ENCODE assay signal across 8 mouse cellular contexts in the genomic region with DNA sequence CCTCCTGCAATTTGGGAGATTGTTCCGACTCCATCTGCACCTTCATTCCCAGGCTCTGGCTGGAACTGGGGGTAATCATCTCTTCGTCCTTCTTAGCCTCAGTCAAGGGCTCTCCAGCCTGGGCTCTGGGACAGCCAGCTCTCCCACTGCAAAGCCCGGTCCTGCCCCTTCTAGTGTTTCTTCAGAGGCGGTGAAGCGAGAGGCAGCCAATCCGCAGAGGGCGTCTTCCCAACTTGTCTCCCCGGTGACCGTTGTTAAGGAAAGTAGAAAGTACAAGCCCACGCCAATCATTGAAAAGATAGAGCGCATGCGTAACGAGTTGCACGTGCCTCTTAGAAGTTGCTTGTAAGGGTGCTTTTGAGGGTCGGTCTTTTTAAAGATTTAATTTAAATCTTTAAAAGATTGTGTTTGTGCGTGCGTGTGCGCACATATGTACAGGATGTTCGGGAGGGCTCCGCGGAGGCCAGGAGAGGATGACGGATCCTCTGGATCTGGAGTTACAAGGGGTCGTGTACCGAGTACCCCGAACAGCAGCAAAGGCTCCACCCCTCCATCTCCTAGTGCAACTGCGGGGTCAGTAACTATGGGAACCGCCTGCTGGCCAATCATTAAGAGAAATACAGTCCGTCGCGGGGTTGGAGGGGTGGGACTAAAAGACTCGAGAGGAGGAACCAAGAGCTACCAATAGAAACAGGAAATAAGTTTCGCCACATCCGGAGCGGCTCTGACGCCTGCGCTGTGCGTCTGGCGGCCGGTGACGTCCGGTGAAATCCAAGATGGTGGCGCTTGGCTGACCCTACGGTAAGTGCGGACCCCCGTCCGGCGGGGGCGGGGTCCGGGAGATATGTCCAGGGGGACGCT. TPM values are rescaled to one million over a fixed set of nuclear protein-coding genes. Genes with fewer than 3 reads are reported as not detected.
A peak's percentile ranks its signal among the peaks of the same experiment; 100 is the strongest.
DNase-seq lines count a peak whose midpoint lies in the region; ATAC-seq lines count a peak whose summit lies in the region.

A gene (minus strand): TSS at position 585 of the 861 bp plus-strand sequence.
A gene (plus strand): TSS at position 757 of the 861 bp plus-strand sequence.

- peaks cover 7% of the 10 kb centered on the region; the same call in 1 of the 2 replicates for H3K4me1 ChIP-seq in brown adipose tissue, adult 24 weeks (ENCODE audit: control insufficient read depth, insufficient read depth, insufficient read length, low read length)
- peaks cover 18% of the 10 kb centered on the region for H3K4me1 ChIP-seq in heart, embryonic 13.5 days
- H3K4me1 ChIP-seq in liver, embryonic 12.5 days, result peaks cover 51% of the 10 kb centered on the region
- peaks cover 10% of the 10 kb centered on the region for H3K4me1 ChIP-seq in stomach, embryonic 15.5 days

- under 1% methylated on average over 50 of the region's 50 CpGs for WGBS in heart, embryonic 13.5 days
- 1% methylated on average over 50 of the region's 50 CpGs for WGBS in liver, embryonic 12.5 days (ENCODE audit: insufficient replicate concordance)
- WGBS in stomach, embryonic 15.5 days, result under 1% methylated on average over 50 of the region's 50 CpGs

- H3K9me3 ChIP-seq in heart, embryonic 13.5 days, result no peaks in the 10 kb centered on the region
- no peaks in the 10 kb centered on the region for H3K9me3 ChIP-seq in liver, embryonic 12.5 days (replicated peaks)
- no peaks in the 10 kb centered on the region for H3K9me3 ChIP-seq in stomach, embryonic 15.5 days

- H3K9ac ChIP-seq in heart, embryonic 13.5 days, result peak within 1 kb of the TSS; percentile 97
- peak within 1 kb of the TSS; percentile 90 for H3K9ac ChIP-seq in liver, embryonic 12.5 days
- peak within 1 kb of the TSS; percentile 86 for H3K9ac ChIP-seq in stomach, embryonic 15.5 days

- H3K4me2 ChIP-seq in heart, embryonic 13.5 days, result peak within 1 kb of the TSS; percentile 87
- peak within 1 kb of the TSS; percentile 79 for H3K4me2 ChIP-seq in liver, embryonic 12.5 days
- H3K4me2 ChIP-seq in stomach, embryonic 15.5 days, result peak within 1 kb of the TSS; percentile 88

- H3K27ac ChIP-seq in brown adipose tissue, adult 24 weeks (replicated peaks; ENCODE audit: low read depth, low read length), result peak within 1 kb of the TSS; percentile 65
- peak within 1 kb of the TSS; percentile 76 for H3K27ac ChIP-seq in heart, embryonic 13.5 days (replicated peaks)
- peak within 1 kb of the TSS; percentile 80 for H3K27ac ChIP-seq in liver, embryonic 12.5 days
- H3K27ac ChIP-seq in stomach, embryonic 15.5 days, result peak within 1 kb of the TSS; percentile 65

- peak; percentile 94 for DNase-seq in CD4-positive, CD25-positive, alpha-beta regulatory T cell, adult 2 months (ENCODE audit: low read depth, low spot score)
- peak; percentile 87 for DNase-seq in fat pad, adult 2 months (ENCODE audit: extremely low read depth, low read depth, low spot score)
- peak; percentile 95 for DNase-seq in kidney, postnatal 10 days
- peak; percentile 94 to 95 for DNase-seq in natural killer cell, adult 2 months (ENCODE audit: low spot score in 2 of 2)

- peaks cover 57% of the 10 kb centered on the region for H3K36me3 ChIP-seq in heart, embryonic 13.5 days
- peaks cover 58% of the 10 kb centered on the region for H3K36me3 ChIP-seq in liver, embryonic 12.5 days
- peaks cover 41% of the 10 kb centered on the region for H3K36me3 ChIP-seq in stomach, embryonic 15.5 days

- peak; percentile 96 for ATAC-seq in heart, embryonic 13.5 days (ENCODE audit: extremely low read depth, insufficient number of reproducible peaks, low FRiP score, low TSS enrichment)
- peak; percentile 91 for ATAC-seq in liver, embryonic 12.5 days
- ATAC-seq in stomach, embryonic 15.5 days (ENCODE audit: insufficient read depth, low FRiP score, low read depth), result peak; percentile 96

- H3K4me3 ChIP-seq in brown adipose tissue, adult 24 weeks (ENCODE audit: insufficient read depth, low read depth, low read length), result peak within 1 kb of the TSS; percentile 80
- H3K4me3 ChIP-seq in heart, embryonic 13.5 days, result peak within 1 kb of the TSS; percentile 96
- H3K4me3 ChIP-seq in liver, embryonic 12.5 days, result peak within 1 kb of the TSS; percentile 91
- H3K4me3 ChIP-seq in stomach, embryonic 15.5 days (replicated peaks), result peak within 1 kb of the TSS; percentile 77

- no peaks in the 10 kb centered on the region for H3K27me3 ChIP-seq in heart, embryonic 13.5 days (replicated peaks)
- no peaks in the 10 kb centered on the region for H3K27me3 ChIP-seq in liver, embryonic 12.5 days (replicated peaks)
- H3K27me3 ChIP-seq in stomach, embryonic 15.5 days (replicated peaks), result no peaks in the 10 kb centered on the region

RNA-seq across cellular contexts. Expression of the first gene that starts in this region (rescaled TPM):
- 4.5 and 6.0 TPM in 2 replicates for polyA plus RNA-seq in brown adipose tissue, adult 24 weeks (2012; ENCODE audit: insufficient read depth, insufficient read length, missing spikeins)
- 7.8 and 8.4 TPM in 2 replicates for polyA plus RNA-seq in heart, embryonic 13.5 days (2015; fragmentation: Nextera tagmentation; extraction: Ambion mirVana)
- polyA plus RNA-seq in liver, embryonic 12.5 days (2016; fragmentation: Nextera tagmentation; extraction: Ambion mirVana), result 7.9 and 8.8 TPM in 2 replicates
- polyA plus RNA-seq in stomach, embryonic 15.5 days (2015; fragmentation: Nextera tagmentation; extraction: Ambion mirVana), result 5.8 and 7.2 TPM in 2 replicates

RNA-seq across cellular contexts. Expression of the second gene that starts in this region (rescaled TPM):
- polyA plus RNA-seq in brown adipose tissue, adult 24 weeks (2012; ENCODE audit: insufficient read depth, insufficient read length, missing spikeins), result 14.7 and 19.4 TPM in 2 replicates
- 25.7 and 26.9 TPM in 2 replicates for polyA plus RNA-seq in heart, embryonic 13.5 days (2015; fragmentation: Nextera tagmentation; extraction: Ambion mirVana)
- polyA plus RNA-seq in liver, embryonic 12.5 days (2016; fragmentation: Nextera tagmentation; extraction: Ambion mirVana), result 36.3 and 36.9 TPM in 2 replicates
- polyA plus RNA-seq in stomach, embryonic 15.5 days (2015; fragmentation: Nextera tagmentation; extraction: Ambion mirVana), result 37.8 and 42.0 TPM in 2 replicates

Comparison
In these comparisons a context has a peak if more than half of its experiments do, and no peak if none do; other contexts are left out.
1. Peak in every context shown above with its lines: DNase-seq, ATAC-seq, H3K4me3 ChIP-seq and H3K27ac ChIP-seq.